Mouse (Mus musculus) E14TG2a.4 (cell line): ENCODE results near the gene Slc9a9.

ENCODE experiments used
- H3K27me3 ChIP-seq: 2 replicates; pipeline ENCODE4 v1.6.1; 2014; ENCODE audit warnings: low read length, control low read depth; ENCODE audit not compliant: insufficient read depth
- H3K36me3 ChIP-seq: 2 replicates; pipeline ENCODE4 v1.6.1; 2014; ENCODE audit warnings: low read length, control low read depth; ENCODE audit not compliant: insufficient read depth
- H3K4me1 ChIP-seq: replicated peaks from 2 replicates; pipeline ENCODE4 v1.6.1; 2014; ENCODE audit warnings: low read depth, low read length, control low read depth
- H3K4me3 ChIP-seq: replicated peaks from 2 replicates; pipeline ENCODE4 v1.5.1; 2014; ENCODE audit warnings: mild to moderate bottlenecking, low read length
- H3K9me3 ChIP-seq: 2 replicates; pipeline ENCODE4 v1.6.1; 2014; ENCODE audit warnings: low read length, control low read depth
- CTCF ChIP-seq: conservative IDR thresholded peaks from 2 replicates; pipeline ENCODE4 v1.5.1; 2014; ENCODE audit warnings: low read length
- NANOG ChIP-seq: IDR thresholded peaks from 2 replicates; pipeline ENCODE4 v1.6.1; 2014; ENCODE audit warnings: borderline replicate concordance, low read length, mixed read lengths
- POU5F1 ChIP-seq: IDR thresholded peaks from 2 replicates; pipeline ENCODE4 v1.6.1; 2014; ENCODE audit warnings: low read length, borderline replicate concordance

Slc9a9 gene

DNA sequence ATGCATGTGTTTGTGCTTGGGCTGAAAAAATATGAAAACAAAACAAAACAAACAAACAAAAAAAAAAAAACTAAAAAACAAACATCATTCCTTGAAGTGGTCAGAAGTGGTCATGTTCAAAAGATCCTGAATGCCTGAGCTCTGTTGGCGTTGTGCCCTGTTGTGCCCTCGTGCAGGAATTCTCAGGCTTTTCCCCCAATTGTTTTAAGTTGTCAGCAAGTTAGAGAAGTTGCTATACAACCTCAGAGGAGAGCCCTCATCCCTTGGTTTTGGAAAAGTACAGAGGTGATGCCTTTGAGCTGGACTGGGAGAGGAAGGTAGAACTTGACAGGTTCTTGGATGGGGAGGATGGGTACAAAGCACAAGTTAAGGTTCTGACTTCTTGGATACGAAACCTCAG lies 480.9 kb downstream of the Slc9a9 start:
- H3K4me1 ChIP-seq, result no peaks in the 10 kb centered on the region
- no peaks in the 10 kb centered on the region; the same call in 1 of the 2 replicates for H3K27me3 ChIP-seq
- TF ChIP-seq NANOG (no peak), POU5F1 (no peak), CTCF (no peak)
- H3K4me3 ChIP-seq, result no peak overlapping the region
- H3K36me3 ChIP-seq, result no peaks in the 10 kb centered on the region
- H3K9me3 ChIP-seq, result no peaks in the 10 kb centered on the region

- no peak overlapping the region for H3K4me3 ChIP-seq
- TF ChIP-seq NANOG (no peak), POU5F1 (no peak), CTCF (no peak)
- no peaks in the 10 kb centered on the region for H3K4me1 ChIP-seq
- no peaks in the 10 kb centered on the region for H3K36me3 ChIP-seq
- no peaks in the 10 kb centered on the region; the same call in 1 of the 2 replicates for H3K27me3 ChIP-seq
- no peaks in the 10 kb centered on the region for H3K9me3 ChIP-seq
Measured at GRCm38 (mm10) chr9:95150998-95151397, 481.3 kb downstream of the Slc9a9 start.

DNA sequence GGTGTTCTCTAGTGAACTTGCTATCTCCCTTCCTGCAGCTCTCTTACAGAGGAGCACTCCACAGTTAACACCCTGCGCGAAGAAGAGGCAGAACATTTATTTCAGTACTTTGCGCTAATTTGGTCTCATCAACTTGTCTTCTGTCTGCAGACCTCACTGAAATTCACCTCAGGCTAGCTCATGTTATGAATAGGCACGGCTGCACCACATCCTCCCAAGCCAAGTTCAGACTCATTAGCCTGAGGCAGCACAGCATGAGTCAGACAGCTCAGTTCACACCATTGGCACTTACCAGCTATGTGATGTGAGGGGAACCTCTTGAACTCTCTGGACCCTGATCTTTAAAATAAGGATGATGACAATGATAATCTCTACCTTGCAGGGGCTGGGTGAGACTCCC lies 482.0 kb downstream of the Slc9a9 start:
- Histone ChIP-seq H3K27me3 (no peaks in the 10 kb centered on the region; the same call in 1 of the 2 replicates), H3K4me1 (no peaks in the 10 kb centered on the region), H3K4me3 (no peak overlapping the region), H3K9me3 (no peaks in the 10 kb centered on the region), H3K36me3 (no peaks in the 10 kb centered on the region)
- TF ChIP-seq POU5F1 (no peak), NANOG (no peak), CTCF (no peak)

GRCm38 (mm10) chr9:95153966-95154365 lies 484.3 kb downstream of the Slc9a9 start:
- Histone ChIP-seq H3K4me3 (no peak overlapping the region), H3K27me3 (no peaks in the 10 kb centered on the region), H3K36me3 (no peaks in the 10 kb centered on the region), H3K4me1 (no peaks in the 10 kb centered on the region), H3K9me3 (no peaks in the 10 kb centered on the region)
- no peak for TF ChIP-seq NANOG
- TF ChIP-seq POU5F1, result no peak
- TF ChIP-seq CTCF, result no peak

DNA sequence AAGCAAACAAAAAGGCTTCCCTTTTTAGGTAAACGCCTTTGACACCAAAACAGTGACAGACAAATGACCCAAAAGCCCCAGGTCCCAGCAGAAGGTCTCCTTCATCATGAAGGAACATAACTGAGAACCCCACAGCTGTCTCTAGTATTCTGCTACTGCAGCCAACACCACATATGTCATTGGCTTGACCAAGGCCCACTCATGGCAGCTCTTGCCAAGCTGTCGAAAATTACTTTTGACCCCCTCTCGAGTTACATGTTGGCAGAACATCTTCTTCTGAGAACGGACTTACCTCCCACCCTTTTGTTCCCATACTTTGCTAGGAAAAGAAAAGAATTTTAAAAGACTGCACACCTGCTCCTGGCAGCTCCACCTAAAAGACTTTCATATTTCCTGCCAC lies 488.2 kb downstream of the Slc9a9 start:
- H3K9me3 ChIP-seq, result no peaks in the 10 kb centered on the region
- no peaks in the 10 kb centered on the region for H3K36me3 ChIP-seq
- no peak for TF ChIP-seq POU5F1
- no peak for TF ChIP-seq CTCF
- no peak for TF ChIP-seq NANOG
- H3K4me3 ChIP-seq, result no peak overlapping the region
- no peaks in the 10 kb centered on the region for H3K4me1 ChIP-seq
- H3K27me3 ChIP-seq, result no peaks in the 10 kb centered on the region

DNA sequence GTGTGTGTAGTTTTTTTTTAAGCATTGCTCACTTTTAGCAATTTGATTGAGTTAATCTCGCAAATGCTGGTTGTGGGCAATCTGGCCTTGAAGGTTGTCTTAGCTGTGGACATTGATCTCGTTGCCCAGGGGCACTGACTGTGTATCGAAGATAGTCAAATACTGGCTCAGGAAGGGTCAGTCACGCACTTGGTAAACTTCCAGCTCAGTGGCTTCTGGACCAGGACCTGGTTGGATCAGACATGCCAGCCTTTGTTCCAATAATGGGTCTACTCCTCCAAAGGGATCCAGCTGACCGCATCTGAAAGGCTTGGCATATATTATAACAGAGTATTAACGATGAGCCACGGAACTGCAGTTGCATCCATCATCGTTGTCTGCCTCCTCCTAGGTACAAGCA lies 489.2 kb downstream of the Slc9a9 start:
- Histone ChIP-seq H3K27me3 (no peaks in the 10 kb centered on the region), H3K36me3 (no peaks in the 10 kb centered on the region), H3K4me3 (no peak overlapping the region), H3K9me3 (no peaks in the 10 kb centered on the region), H3K4me1 (no peaks in the 10 kb centered on the region)
- TF ChIP-seq POU5F1 (no peak), NANOG (no peak), CTCF (no peak)

GRCm38 (mm10) chr9:95160575-95161300 lies 491.0 kb downstream of the Slc9a9 start:
- TF ChIP-seq CTCF (no peak), POU5F1 (no peak), NANOG (no peak)
- H3K36me3 ChIP-seq, result no peaks in the 10 kb centered on the region
- no peak overlapping the region for H3K4me3 ChIP-seq
- H3K4me1 ChIP-seq, result no peaks in the 10 kb centered on the region
- no peaks in the 10 kb centered on the region for H3K27me3 ChIP-seq
- H3K9me3 ChIP-seq, result no peaks in the 10 kb centered on the region

- no peak for TF ChIP-seq POU5F1
- Histone ChIP-seq H3K4me1 (no peaks in the 10 kb centered on the region), H3K27me3 (no peaks in the 10 kb centered on the region), H3K9me3 (no peaks in the 10 kb centered on the region), H3K4me3 (no peak overlapping the region), H3K36me3 (no peaks in the 10 kb centered on the region)
Measured at GRCm38 (mm10) chr9:95161699-95162098, 492.0 kb downstream of the Slc9a9 start.

DNA sequence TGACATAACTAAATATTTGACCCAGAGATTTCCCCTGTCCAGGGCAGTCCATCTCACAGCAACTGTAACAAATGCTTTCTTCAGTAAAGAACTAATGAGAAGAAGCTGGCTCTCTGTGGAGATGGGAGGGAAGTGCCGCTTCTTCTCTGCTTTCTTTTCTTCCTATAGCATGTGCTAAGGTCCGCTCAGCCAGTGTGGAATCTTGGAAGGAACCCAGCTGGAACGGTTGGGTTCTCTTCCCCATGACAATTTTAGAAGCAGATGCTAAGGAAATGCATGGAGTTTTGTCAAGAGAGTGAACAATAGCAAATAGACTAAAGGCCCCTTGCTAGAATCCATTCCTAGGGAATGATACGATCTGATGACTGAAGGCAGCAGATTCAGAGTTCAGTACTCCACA lies 496.5 kb downstream of the Slc9a9 start:
- Histone ChIP-seq H3K27me3 (no peaks in the 10 kb centered on the region), H3K36me3 (no peaks in the 10 kb centered on the region), H3K4me3 (no peak overlapping the region), H3K4me1 (no peaks in the 10 kb centered on the region), H3K9me3 (no peaks in the 10 kb centered on the region)
- TF ChIP-seq NANOG, result no peak
- no peak for TF ChIP-seq CTCF
- TF ChIP-seq POU5F1, result no peak

DNA sequence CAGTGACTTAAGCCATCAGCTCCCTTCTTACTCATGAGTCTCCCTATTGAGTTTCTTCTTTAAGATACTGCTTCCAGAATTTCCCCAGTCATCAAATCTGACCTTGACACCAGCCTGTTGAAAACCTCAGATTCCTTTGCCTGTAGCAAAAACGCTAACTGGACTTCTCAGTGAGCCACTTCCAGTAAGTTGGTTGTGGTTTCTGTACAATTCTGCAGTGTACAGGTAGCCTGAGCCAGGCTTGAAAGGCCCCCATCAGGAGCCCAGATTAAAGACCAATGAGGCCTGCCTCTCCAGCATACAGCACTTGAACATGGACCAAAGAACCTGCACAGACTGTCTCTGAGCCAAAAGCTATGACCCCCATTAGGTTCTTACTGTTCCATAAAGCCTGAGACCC lies 498.1 kb downstream of the Slc9a9 start:
- H3K9me3 ChIP-seq, result no peaks in the 10 kb centered on the region
- H3K36me3 ChIP-seq, result no peaks in the 10 kb centered on the region
- no peak overlapping the region for H3K4me3 ChIP-seq
- H3K27me3 ChIP-seq, result no peaks in the 10 kb centered on the region
- TF ChIP-seq NANOG, result no peak
- no peak for TF ChIP-seq POU5F1
- TF ChIP-seq CTCF, result no peak
- no peaks in the 10 kb centered on the region for H3K4me1 ChIP-seq
